Mouse (Mus musculus): Measurements from ENCODE around the gene Fam111a.
"Not testable (repeated sequence)": the region's sequence is repeated elsewhere in the genome, so short reads cannot be mapped to it uniquely, and the experiment has no call there.

Gene Fam111a

GRCm38 (mm10) chr19:12545440-12545839 lies at the start of gene Fam111a:
TSS of gene Fam111a (plus strand) at chr19:12545740.
- not testable (repeated sequence) for DNase-seq (ENCODE audit: low spot score)

GRCm38 (mm10) chr19:12496241-12496640 lies 49.3 kb upstream of the Fam111a start:
- no peak for DNase-seq (ENCODE audit: low spot score)

- DNase-seq (ENCODE audit: low spot score), result no peak
Measured at GRCm38 (mm10) chr19:12497909-12498308, 47.6 kb upstream of the Fam111a start.

- no peak for DNase-seq (ENCODE audit: low spot score)
Measured at GRCm38 (mm10) chr19:12498321-12498720, 47.2 kb upstream of the Fam111a start.

- no peak for DNase-seq (ENCODE audit: low spot score)
Measured at GRCm38 (mm10) chr19:12498941-12499340, 46.6 kb upstream of the Fam111a start.

GRCm38 (mm10) chr19:12499485-12499884 lies 46.1 kb upstream of the Fam111a start:
- no peak for DNase-seq (ENCODE audit: low spot score)

- DNase-seq (ENCODE audit: low spot score), result no peak
Measured at GRCm38 (mm10) chr19:12500124-12500523, 45.4 kb upstream of the Fam111a start.

- no peak for DNase-seq (ENCODE audit: low spot score)
Measured at GRCm38 (mm10) chr19:12500881-12501311, 44.6 kb upstream of the Fam111a start.

- peak; percentile 89 for DNase-seq (ENCODE audit: low spot score)
Measured at GRCm38 (mm10) chr19:12501370-12502347, 43.9 kb upstream of the Fam111a start, which contains the start of gene Dtx4. TSS of gene Dtx4 (minus strand) at chr19:12501454.

GRCm38 (mm10) chr19:12502756-12503155 lies 42.8 kb upstream of the Fam111a start:
- no peak for DNase-seq (ENCODE audit: low spot score)

GRCm38 (mm10) chr19:12514621-12515020 lies 30.9 kb upstream of the Fam111a start:
- DNase-seq (ENCODE audit: low spot score), result no peak

GRCm38 (mm10) chr19:12517671-12518540 lies 27.6 kb upstream of the Fam111a start:
- DNase-seq (ENCODE audit: low spot score), result no peak

GRCm38 (mm10) chr19:12518541-12518890 lies 27.0 kb upstream of the Fam111a start:
- DNase-seq (ENCODE audit: low spot score), result no peak

GRCm38 (mm10) chr19:12523377-12523776 lies 22.2 kb upstream of the Fam111a start:
- DNase-seq (ENCODE audit: low spot score), result no peak

GRCm38 (mm10) chr19:12537168-12537567 lies 8.4 kb upstream of the Fam111a start:
- no peak for DNase-seq (ENCODE audit: low spot score)

GRCm38 (mm10) chr19:12539975-12540374 lies 5.6 kb upstream of the Fam111a start:
- DNase-seq (ENCODE audit: low spot score), result no peak

GRCm38 (mm10) chr19:12540727-12541126 lies 4.8 kb upstream of the Fam111a start:
- no peak for DNase-seq (ENCODE audit: low spot score)

GRCm38 (mm10) chr19:12541644-12542043 lies 3.9 kb upstream of the Fam111a start:
- DNase-seq (ENCODE audit: low spot score), result no peak

- no peak for DNase-seq (ENCODE audit: low spot score)
Measured at GRCm38 (mm10) chr19:12549166-12549565, 3.6 kb downstream of the Fam111a start.

- DNase-seq (ENCODE audit: low spot score), result no peak
Measured at GRCm38 (mm10) chr19:12550005-12550942, 4.7 kb downstream of the Fam111a start.

- no peak for DNase-seq (ENCODE audit: low spot score)
Measured at GRCm38 (mm10) chr19:12556293-12556692, 10.8 kb downstream of the Fam111a start.

Data from urinary bladder, postnatal 10 days (tissue).